In the genomic region with DNA sequence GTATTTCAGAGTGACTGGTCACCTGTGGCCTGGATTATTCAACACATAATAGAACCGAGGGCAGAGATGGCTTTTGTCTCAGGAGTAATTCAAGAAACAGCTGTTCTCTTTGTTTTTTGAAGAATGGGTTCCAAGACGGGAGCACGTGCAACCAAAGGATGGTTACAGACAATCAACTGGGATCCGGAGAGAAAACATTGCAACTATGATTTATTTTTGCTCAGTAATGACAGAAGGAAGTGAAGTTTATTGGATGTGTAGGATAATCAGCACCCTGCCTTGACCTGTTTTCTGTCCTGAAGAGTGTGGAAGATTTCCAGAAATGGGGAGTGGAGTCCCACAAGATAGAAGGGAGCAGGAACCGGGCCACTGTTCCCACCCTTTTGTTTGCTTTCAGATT, we compare ENCODE assay signal across 20 mouse cellular contexts.
"Had no signal": no experiment of that assay in that cellular context is flagged by ENCODE, and none has a peak within 500 bp of the region (broad histone marks: within the 10 kb centered on the region; RNA-seq: fewer than 3 reads in every experiment).

No protein-coding gene starts in this region.

- H3K4me1 ChIP-seq: liver, embryonic 13.5 days; lung, embryonic 15.5 days; midbrain, embryonic 12.5 days; midbrain, embryonic 15.5 days; neural tube, embryonic 12.5 days; stomach, embryonic 15.5 days had no signal

- DNase-seq: kidney, adult 8-10 months; kidney, postnatal 10 days; kidney, postnatal 36 days; layer of hippocampus, postnatal 36 days; liver, embryonic 13.5 days; lung, postnatal 14 days; right cerebral cortex, adult 18-20 months; right cerebral cortex, postnatal 14 days; right cerebral cortex, postnatal 4 days; spleen, adult 18-20 months; thymus, postnatal 25 days had no signal

- H3K27ac ChIP-seq: kidney, embryonic 15.5 days; left cerebral cortex, adult 2 months; liver, embryonic 13.5 days; lung, embryonic 15.5 days; macrophage; midbrain, embryonic 12.5 days; midbrain, embryonic 15.5 days; neural tube, embryonic 12.5 days; neural tube, embryonic 15.5 days; stomach, embryonic 15.5 days had no signal

- ATAC-seq: midbrain, embryonic 15.5 days had no signal

- H3K4me3 ChIP-seq: kidney, embryonic 15.5 days; left cerebral cortex, adult 2 months; liver, embryonic 13.5 days; lung, embryonic 15.5 days; midbrain, embryonic 12.5 days; midbrain, embryonic 15.5 days; neural tube, embryonic 12.5 days; neural tube, embryonic 15.5 days; stomach, embryonic 15.5 days had no signal

- H3K4me2 ChIP-seq: kidney, embryonic 15.5 days; liver, embryonic 13.5 days; lung, embryonic 15.5 days; midbrain, embryonic 12.5 days; midbrain, embryonic 15.5 days; neural tube, embryonic 12.5 days; neural tube, embryonic 15.5 days; stomach, embryonic 15.5 days had no signal

- H3K9ac ChIP-seq: kidney, embryonic 15.5 days; liver, embryonic 13.5 days; lung, embryonic 15.5 days; midbrain, embryonic 12.5 days; midbrain, embryonic 15.5 days; neural tube, embryonic 12.5 days; neural tube, embryonic 15.5 days; stomach, embryonic 15.5 days had no signal

- H3K9me3 ChIP-seq: kidney, embryonic 15.5 days; liver, embryonic 13.5 days; lung, embryonic 15.5 days; midbrain, embryonic 12.5 days; midbrain, embryonic 15.5 days; neural tube, embryonic 12.5 days; neural tube, embryonic 15.5 days; stomach, embryonic 15.5 days had no signal

- H3K36me3 ChIP-seq: kidney, embryonic 15.5 days; liver, embryonic 13.5 days; lung, embryonic 15.5 days; midbrain, embryonic 12.5 days; midbrain, embryonic 15.5 days; neural tube, embryonic 12.5 days; neural tube, embryonic 15.5 days; stomach, embryonic 15.5 days had no signal

- H3K27me3 ChIP-seq: kidney, embryonic 15.5 days; liver, embryonic 13.5 days; lung, embryonic 15.5 days; midbrain, embryonic 12.5 days; midbrain, embryonic 15.5 days; neural tube, embryonic 12.5 days; neural tube, embryonic 15.5 days; stomach, embryonic 15.5 days had no signal
